Mouse (Mus musculus) adrenal gland, adult 2 months (tissue): ENCODE data around the gene Olfr47. TPM values are rescaled to one million over a fixed set of nuclear protein-coding genes. Genes with fewer than 3 reads are reported as not detected.
"Not testable (repeated sequence)": the region's sequence is repeated elsewhere in the genome, so short reads cannot be mapped to it uniquely, and the experiment has no call there.

Experiments used
- DNase-seq: peaks from one replicate; pipeline ENCODE4 v3.0.0; 2021
- long read RNA-seq: library from polyadenylated mRNA; stranded (forward); transcript quantifications from one replicate; pipeline ENCODE4 v2.0.0, GENCODE M21; 2021
- polyA plus RNA-seq: library from polyadenylated mRNA; depleted of rRNA; stranded (reverse); fragments of >200 nt; gene quantifications from 2 replicates; pipeline ENCODE4 v1.2.3, GENCODE M21; 2012; rRNA removed
- total RNA-seq, 2 experiments: library from RNA; stranded (reverse); gene quantifications; 2 replicates each; pipeline ENCODE4 v1.2.3; 2021

Gene Olfr47
- total RNA-seq (not detected), polyA plus RNA-seq (not detected in 2 replicates)
- long read RNA-seq = 0 reads

DNA sequence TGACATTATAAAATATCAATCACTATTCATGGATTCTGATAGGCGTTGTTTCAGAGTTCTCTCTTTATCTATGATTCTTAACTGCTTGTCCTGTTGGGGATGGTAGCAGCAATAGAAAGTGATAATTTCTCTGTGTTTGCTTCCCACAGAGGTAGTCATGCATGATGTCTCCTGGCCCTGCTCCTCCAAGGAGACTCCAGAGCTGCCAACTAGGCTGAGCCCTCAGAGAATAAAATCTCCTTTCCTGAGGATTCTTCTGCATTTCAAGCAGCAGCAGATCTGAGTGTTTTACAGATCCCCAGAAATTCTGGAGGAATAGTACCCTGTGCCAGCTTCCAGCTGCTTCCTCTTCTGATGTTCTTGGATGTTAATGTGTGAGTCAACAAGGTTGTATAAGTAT is at the start of gene Olfr47:
Gene Olfr47 (plus strand): TSS at position 275 of the 400 bp plus-strand sequence.
- not testable (repeated sequence) for DNase-seq

GRCm38 (mm10) chr6:43190986-43191385 is 40.3 kb upstream of the Olfr47 start:
- no peak for DNase-seq

GRCm38 (mm10) chr6:43196781-43197180 is 34.5 kb upstream of the Olfr47 start, which contains the start of gene Olfr435:
Olfr435 (plus strand) TSS chr6:43197146.
- no peak for DNase-seq

GRCm38 (mm10) chr6:43198094-43198493 is 33.2 kb upstream of the Olfr47 start:
- DNase-seq = no peak

- no peak for DNase-seq
These were observed 28.5 kb upstream of the Olfr47 start for GRCm38 (mm10) chr6:43202786-43203185.

DNA sequence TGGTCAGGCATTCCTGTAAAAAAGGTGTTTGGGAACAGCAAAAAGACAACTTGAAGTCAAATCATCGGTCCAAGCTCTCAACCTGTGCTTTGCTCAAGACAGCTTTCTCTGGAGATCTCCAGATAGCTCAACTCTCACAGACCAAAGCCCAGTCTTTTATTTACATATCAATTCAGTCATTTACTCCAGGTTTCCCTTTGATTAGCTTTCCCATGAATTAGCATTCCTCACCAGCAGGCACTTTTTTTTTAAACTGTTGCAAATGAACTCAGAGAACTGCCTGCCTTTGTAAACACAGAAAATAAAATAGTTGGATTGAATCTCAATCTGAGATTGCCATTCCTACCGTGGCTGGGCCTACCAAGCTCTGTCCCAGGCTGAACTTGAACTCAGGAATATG is 26.0 kb upstream of the Olfr47 start:
- no peak for DNase-seq

- not testable (repeated sequence) for DNase-seq
These were observed 18.5 kb upstream of the Olfr47 start, which contains the start of gene Olfr434 for GRCm38 (mm10) chr6:43212873-43213272. Olfr434 (plus strand) TSS chr6:43213021.

GRCm38 (mm10) chr6:43242061-43242460 is 10.7 kb downstream of the Olfr47 start:
- DNase-seq = no peak

- DNase-seq = no peak
These were observed 16.1 kb downstream of the Olfr47 start for GRCm38 (mm10) chr6:43247396-43247795.

- no peak for DNase-seq
These were observed 21.7 kb downstream of the Olfr47 start for GRCm38 (mm10) chr6:43252994-43253393.

- DNase-seq = no peak
These were observed 23.0 kb downstream of the Olfr47 start for GRCm38 (mm10) chr6:43254193-43254926.

- no peak for DNase-seq
These were observed 29.4 kb downstream of the Olfr47 start for GRCm38 (mm10) chr6:43260756-43261155.

DNA sequence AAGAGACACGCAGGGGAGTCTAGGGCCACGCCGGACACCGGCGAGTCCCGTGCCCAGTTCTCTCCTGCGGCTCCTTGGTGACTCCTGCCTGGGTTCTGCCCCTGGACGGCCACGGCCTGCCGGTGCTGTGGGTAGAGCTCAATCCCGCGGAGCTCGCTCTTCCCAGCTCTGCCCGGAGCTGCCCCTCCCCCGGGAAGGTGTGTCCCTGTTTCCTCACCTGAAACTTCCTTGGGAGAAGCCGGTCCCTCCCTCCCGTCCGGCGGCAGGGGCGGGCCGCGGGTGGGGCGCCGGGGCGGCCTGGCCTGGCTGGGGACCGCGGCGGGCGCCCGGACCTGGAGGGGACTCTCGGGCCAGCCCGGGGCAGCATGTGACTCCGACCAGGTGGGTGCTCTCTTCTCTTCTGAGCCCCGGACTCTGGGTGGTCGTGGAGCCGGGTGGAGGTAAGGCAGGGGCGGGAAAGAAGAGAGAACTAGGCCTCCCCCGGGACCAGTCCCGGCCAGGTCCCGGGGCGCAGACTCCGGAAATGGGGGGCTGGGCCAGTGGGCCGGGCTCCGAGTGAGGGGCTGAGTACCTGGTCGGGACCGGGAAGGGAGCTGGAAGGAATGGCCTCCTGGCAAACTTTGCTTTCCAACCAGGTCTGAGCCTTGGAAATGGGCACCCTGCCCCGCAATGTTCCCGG is 34.2 kb downstream of the Olfr47 start, which contains the start of gene Arhgef5:
Gene Arhgef5 (plus strand): TSS at position 220 of the 679 bp plus-strand sequence.
- peak; percentile 84 for DNase-seq

GRCm38 (mm10) chr6:43266356-43266755 is 35.0 kb downstream of the Olfr47 start:
- DNase-seq = peak; percentile 50

- DNase-seq = peak; percentile 11
These were observed 41.3 kb downstream of the Olfr47 start for GRCm38 (mm10) chr6:43272597-43272996.

- DNase-seq = no peak
These were observed 42.8 kb downstream of the Olfr47 start for GRCm38 (mm10) chr6:43274123-43274522.

DNA sequence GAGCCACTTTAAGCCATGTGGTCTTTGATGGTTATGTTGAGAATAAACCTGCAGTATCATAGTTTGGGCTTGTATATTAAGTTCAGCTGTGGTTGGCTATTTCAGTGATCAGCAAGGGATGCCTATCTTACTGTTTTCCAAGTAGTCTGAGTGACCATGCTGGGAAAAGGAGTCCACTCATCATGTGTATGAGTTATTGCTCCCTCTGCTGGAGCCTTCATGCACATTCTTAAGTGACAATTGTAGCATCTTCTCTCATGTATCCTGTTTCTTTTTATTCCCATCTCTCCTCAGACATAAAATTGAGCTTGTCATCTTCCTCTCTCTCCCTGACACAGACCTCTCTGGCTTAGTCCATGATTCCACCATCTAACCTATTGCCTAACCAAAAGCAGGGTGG is 46.9 kb downstream of the Olfr47 start:
- DNase-seq = no peak

GRCm38 (mm10) chr6:43280481-43280880 is 49.2 kb downstream of the Olfr47 start:
- DNase-seq = no peak

Other genes with a start within 250 kb of the Olfr47 start
- not detected for gene Olfr441, start 125.2 kb upstream of the Olfr47 start, total RNA-seq
- not detected in 2 replicates for gene Olfr441, start 125.2 kb upstream of the Olfr47 start, polyA plus RNA-seq
- not detected for gene Olfr237-ps1, start 85.0 kb upstream of the Olfr47 start, total RNA-seq
- gene Olfr237-ps1, start 85.0 kb upstream of the Olfr47 start, polyA plus RNA-seq = not detected in 2 replicates
- gene Olfr437, start 68.2 kb upstream of the Olfr47 start, total RNA-seq = not detected
- not detected in 2 replicates for gene Olfr437, start 68.2 kb upstream of the Olfr47 start, polyA plus RNA-seq
- gene Olfr13, start 59.4 kb upstream of the Olfr47 start, total RNA-seq = not detected
- not detected in 2 replicates for gene Olfr13, start 59.4 kb upstream of the Olfr47 start, polyA plus RNA-seq
- gene Olfr435, start 34.4 kb upstream of the Olfr47 start, total RNA-seq = not detected
- not detected in 2 replicates for gene Olfr435, start 34.4 kb upstream of the Olfr47 start, polyA plus RNA-seq
- gene Olfr434, start 18.5 kb upstream of the Olfr47 start, total RNA-seq = not detected
- not detected in 2 replicates for gene Olfr434, start 18.5 kb upstream of the Olfr47 start, polyA plus RNA-seq
- 10 to 100 TPM; 17.0 to 18.2 TPM for gene Arhgef5, start 34.1 kb downstream of the Olfr47 start, total RNA-seq
- 6.7 and 7.8 TPM in 2 replicates for gene Arhgef5, start 34.1 kb downstream of the Olfr47 start, polyA plus RNA-seq
- not detected for gene Nobox, start 78.0 kb downstream of the Olfr47 start, total RNA-seq
- 0.11 TPM in 1 of 2 replicates, not detected in the other for gene Nobox, start 78.0 kb downstream of the Olfr47 start, polyA plus RNA-seq